ENCODE assay signal across 29 mouse cellular contexts in genomic region chr1:158860190-158860589, GRCm38 (mm10).
DNase-seq lines count a peak whose midpoint lies in the region; ATAC-seq and TF ChIP-seq lines count a peak whose summit lies in the region.
"Had no signal": no experiment of that assay in that cellular context is flagged by ENCODE, and none has a peak within 500 bp of the region (broad histone marks: within the 10 kb centered on the region; RNA-seq: fewer than 3 reads in every experiment).

No protein-coding gene starts in this region.

- ATAC-seq in hindbrain, embryonic 11.5 days (ENCODE audit: low FRiP score) = no peak
- no peak for ATAC-seq in hindbrain, postnatal 0 days
- 0 out of 2 replicates have a peak, but pooled peaks have one; percentile 56 for ATAC-seq in embryonic facial prominence, embryonic 13.5 days (ENCODE audit: insufficient number of reproducible peaks, insufficient read depth, low FRiP score, low TSS enrichment, low read depth)
- ATAC-seq: forebrain, embryonic 14.5 days; liver, embryonic 12.5 days; liver, postnatal 0 days; midbrain, embryonic 16.5 days; Patski had no signal

- 68% methylated on average over 5 of the region's 5 CpGs for WGBS in hindbrain, embryonic 11.5 days
- 70% methylated on average over 5 of the region's 5 CpGs for WGBS in hindbrain, postnatal 0 days
- 31% methylated on average over 5 of the region's 5 CpGs for WGBS in embryonic facial prominence, embryonic 13.5 days
- WGBS in limb, embryonic 10.5 days = 46% methylated on average over 5 of the region's 5 CpGs
- 78% methylated on average over 5 of the region's 5 CpGs for WGBS in forebrain, embryonic 10.5 days

- H3K27ac ChIP-seq in hindbrain, embryonic 11.5 days (ENCODE audit: low read depth, low read length) = no peak overlapping the region
- no peak overlapping the region for H3K27ac ChIP-seq in hindbrain, postnatal 0 days
- peak overlapping the region; percentile 22; the same call in 1 of the 2 replicates for H3K27ac ChIP-seq in embryonic facial prominence, embryonic 13.5 days
- H3K27ac ChIP-seq in limb, embryonic 10.5 days = peak overlapping the region; percentile 68; the same call in 1 of the 2 replicates
- no peak overlapping the region for H3K27ac ChIP-seq in forebrain, embryonic 10.5 days
- H3K27ac ChIP-seq: heart, adult 2 months; hindbrain, embryonic 14.5 days; liver, embryonic 12.5 days had no signal

- no peaks in the 10 kb centered on the region for H3K36me3 ChIP-seq in hindbrain, embryonic 11.5 days (ENCODE audit: control insufficient read depth, insufficient read depth, low read length)
- no peaks in the 10 kb centered on the region for H3K36me3 ChIP-seq in hindbrain, postnatal 0 days (ENCODE audit: insufficient read depth, low read length)
- H3K36me3 ChIP-seq in embryonic facial prominence, embryonic 13.5 days = no peaks in the 10 kb centered on the region
- H3K36me3 ChIP-seq in limb, embryonic 10.5 days = no peaks in the 10 kb centered on the region
- H3K36me3 ChIP-seq in forebrain, embryonic 10.5 days (replicated peaks) = no peaks in the 10 kb centered on the region
- H3K36me3 ChIP-seq: G1E; heart, embryonic 12.5 days; liver, embryonic 12.5 days had no signal

- no peak overlapping the region for H3K9ac ChIP-seq in hindbrain, embryonic 11.5 days (ENCODE audit: low read depth, low read length)
- H3K9ac ChIP-seq in hindbrain, postnatal 0 days (replicated peaks; ENCODE audit: low read length) = no peak overlapping the region
- no peak overlapping the region for H3K9ac ChIP-seq in embryonic facial prominence, embryonic 13.5 days
- H3K9ac ChIP-seq: heart, embryonic 12.5 days; hindbrain, embryonic 14.5 days; liver, embryonic 12.5 days; liver, postnatal 0 days had no signal

- H3K9me3 ChIP-seq in hindbrain, embryonic 11.5 days (ENCODE audit: control insufficient read depth, low read length) = no peaks in the 10 kb centered on the region
- no peaks in the 10 kb centered on the region for H3K9me3 ChIP-seq in hindbrain, postnatal 0 days (ENCODE audit: low read length)
- no peaks in the 10 kb centered on the region for H3K9me3 ChIP-seq in embryonic facial prominence, embryonic 13.5 days
- H3K9me3 ChIP-seq in limb, embryonic 10.5 days (replicated peaks) = no peaks in the 10 kb centered on the region
- H3K9me3 ChIP-seq in forebrain, embryonic 10.5 days = no peaks in the 10 kb centered on the region
- H3K9me3 ChIP-seq: heart, embryonic 12.5 days; liver, embryonic 12.5 days had no signal

- TF ChIP-seq CTCF in hindbrain, postnatal 0 days (IDR thresholded peaks at IDR 0.05; ENCODE audit: low read depth) = no peak

- DNase-seq in hindbrain, embryonic 11.5 days (ENCODE audit: low spot score) = peak; percentile 12
- no peak for DNase-seq in hindbrain, postnatal 0 days (ENCODE audit: low spot score)
- peak; percentile 65 for DNase-seq in limb, embryonic 10.5 days (ENCODE audit: low spot score)
- no peak for DNase-seq in forebrain, embryonic 10.5 days (ENCODE audit: extremely low spot score, low spot score)
- no peak for DNase-seq in cerebellum, adult 9-11 months
- DNase-seq in thymus, postnatal 0 days (ENCODE audit: low spot score) = no peak
- DNase-seq in cerebellum, postnatal 14 days = no peak
- DNase-seq: adrenal gland, postnatal 14 days; cerebellum, adult 18-20 months; cerebellum, postnatal 25 days; heart, adult 2 months; heart, postnatal 4 days; kidney, adult 2 months; kidney, postnatal 36 days; left cerebral cortex, postnatal 4 days; liver, postnatal 0 days; lung, postnatal 36 days; right cerebral cortex, adult 18-20 months; right cerebral cortex, postnatal 4 days; thymus, postnatal 14 days had no signal

- no peak overlapping the region for H3K4me2 ChIP-seq in hindbrain, embryonic 11.5 days (replicated peaks; ENCODE audit: low read depth, low read length)
- H3K4me2 ChIP-seq in hindbrain, postnatal 0 days (ENCODE audit: low read depth, low read length) = no peak overlapping the region
- no peak overlapping the region for H3K4me2 ChIP-seq in embryonic facial prominence, embryonic 13.5 days
- H3K4me2 ChIP-seq: heart, embryonic 12.5 days; hindbrain, embryonic 14.5 days; liver, embryonic 12.5 days; midbrain, embryonic 11.5 days had no signal

- H3K27me3 ChIP-seq in hindbrain, embryonic 11.5 days (ENCODE audit: control insufficient read depth, insufficient read depth, low read length) = no peaks in the 10 kb centered on the region
- no peaks in the 10 kb centered on the region for H3K27me3 ChIP-seq in hindbrain, postnatal 0 days (ENCODE audit: insufficient read depth, low read length)
- H3K27me3 ChIP-seq in embryonic facial prominence, embryonic 13.5 days = no peaks in the 10 kb centered on the region
- H3K27me3 ChIP-seq in limb, embryonic 10.5 days (ENCODE audit: low read depth, poor library complexity, severe bottlenecking) = no peaks in the 10 kb centered on the region
- no peaks in the 10 kb centered on the region for H3K27me3 ChIP-seq in forebrain, embryonic 10.5 days (ENCODE audit: poor library complexity, severe bottlenecking)
- H3K27me3 ChIP-seq: heart, embryonic 12.5 days; liver, embryonic 12.5 days; Patski had no signal

- H3K4me1 ChIP-seq in hindbrain, embryonic 11.5 days (replicated peaks; ENCODE audit: control insufficient read depth, insufficient read depth, low read length) = no peaks in the 10 kb centered on the region
- no peaks in the 10 kb centered on the region for H3K4me1 ChIP-seq in hindbrain, postnatal 0 days (ENCODE audit: insufficient read depth, low read length)
- H3K4me1 ChIP-seq in embryonic facial prominence, embryonic 13.5 days = peaks cover 11% of the 10 kb centered on the region
- H3K4me1 ChIP-seq in limb, embryonic 10.5 days = peaks cover 23% of the 10 kb centered on the region
- H3K4me1 ChIP-seq in forebrain, embryonic 10.5 days = no peaks in the 10 kb centered on the region
- H3K4me1 ChIP-seq: heart, embryonic 12.5 days; liver, embryonic 12.5 days had no signal

- H3K4me3 ChIP-seq in hindbrain, embryonic 11.5 days (ENCODE audit: low read depth, low read length) = no peak overlapping the region
- H3K4me3 ChIP-seq in hindbrain, postnatal 0 days (ENCODE audit: low read length) = no peak overlapping the region
- H3K4me3 ChIP-seq in embryonic facial prominence, embryonic 13.5 days = no peak overlapping the region
- H3K4me3 ChIP-seq in limb, embryonic 10.5 days = no peak overlapping the region
- H3K4me3 ChIP-seq in forebrain, embryonic 10.5 days = no peak overlapping the region
- H3K4me3 ChIP-seq: heart, adult 2 months; heart, embryonic 12.5 days; liver, embryonic 12.5 days had no signal

Comparison
In these comparisons a context has a peak if more than half of its experiments do, and no peak if none do; other contexts are left out.
1. DNase-seq: peak in hindbrain, embryonic 11.5 days (single experiment) and limb, embryonic 10.5 days (single experiment); none in hindbrain, postnatal 0 days (single experiment), forebrain, embryonic 10.5 days (single experiment), cerebellum, adult 9-11 months (single experiment), thymus, postnatal 0 days (single experiment) and cerebellum, postnatal 14 days (0 of 2).
2. H3K27ac ChIP-seq: peak in embryonic facial prominence, embryonic 13.5 days (single experiment) and limb, embryonic 10.5 days (single experiment); none in hindbrain, embryonic 11.5 days (single experiment), hindbrain, postnatal 0 days (single experiment) and forebrain, embryonic 10.5 days (single experiment).